Mouse (Mus musculus) limb, embryonic 10.5 days (tissue): ENCODE data around the gene Zbtb38. TPM values are rescaled to one million over a fixed set of nuclear protein-coding genes. Genes with fewer than 3 reads are reported as not detected.
"Not testable (repeated sequence)": the region's sequence is repeated elsewhere in the genome, so short reads cannot be mapped to it uniquely, and the experiment has no call there.

Experiments
- DNase-seq: peaks from one replicate; pipeline ENCODE4 v3.0.0-alpha.2; 2017; ENCODE audit warnings: low spot score
- H3K27ac ChIP-seq: fragments of 300-500 bp; sonication (generic); 2 replicates; pipeline ENCODE4 v1.5.1; 2016; ENCODE audit warnings: mild to moderate bottlenecking
- H3K27me3 ChIP-seq: fragments of 300-500 bp; sonication (generic); 2 replicates; pipeline ENCODE4 v1.6.1; 2016; ENCODE audit warnings: low read depth, mild to moderate bottlenecking; ENCODE audit not compliant: poor library complexity, severe bottlenecking
- H3K36me3 ChIP-seq: fragments of 300-500 bp; sonication (generic); 2 replicates; pipeline ENCODE4 v1.6.1; 2016; ENCODE audit warnings: mild to moderate bottlenecking, moderate library complexity
- H3K4me1 ChIP-seq: fragments of 300-500 bp; sonication (generic); 2 replicates; pipeline ENCODE4 v1.6.1; 2016
- H3K4me3 ChIP-seq: fragments of 300-500 bp; sonication (generic); 2 replicates; pipeline ENCODE4 v1.5.1; 2016; ENCODE audit warnings: mild to moderate bottlenecking, moderate library complexity
- H3K9me3 ChIP-seq: fragments of 300-500 bp; sonication (generic); replicated peaks from 2 replicates; pipeline ENCODE4 v1.6.1; 2016; ENCODE audit warnings: mild to moderate bottlenecking
- WGBS: fragments of 180-500 bp; shearing (Covaris S2); methylation state at CpG from one replicate; pipeline ENCODE4 v1.1.7; 2016; 5-methylcytosine and 5-hydroxymethylcytosine counted together
- polyA plus RNA-seq: library from polyadenylated mRNA; unstranded; fragments of >200 nt; fragmentation: Nextera tagmentation; extraction: Ambion mirVana; gene quantifications from 2 replicates; pipeline ENCODE4 v1.2.1, GENCODE M21; 2016

Gene Zbtb38
- polyA plus RNA-seq, 1 experiment from 2014 or later = 8.1 TPM

- no peaks in the 10 kb centered on the region for H3K9me3 ChIP-seq
- no peak for DNase-seq
- H3K36me3 ChIP-seq = peaks cover 31% of the 10 kb centered on the region
- peaks cover 41% of the 10 kb centered on the region for H3K4me1 ChIP-seq
- H3K27ac ChIP-seq = no peak overlapping the region
- 90% methylated on average over 4 of the region's 4 CpGs for WGBS
- no peak overlapping the region for H3K4me3 ChIP-seq
- H3K27me3 ChIP-seq = no peaks in the 10 kb centered on the region
These were observed 63.6 kb downstream of the Zbtb38 start for GRCm38 (mm10) chr9:96689076-96689475.

GRCm38 (mm10) chr9:96688194-96688875 is 64.3 kb downstream of the Zbtb38 start:
- Histone ChIP-seq H3K27ac (no peak overlapping the region), H3K36me3 (peaks cover 31% of the 10 kb centered on the region), H3K4me3 (no peak overlapping the region), H3K4me1 (peaks cover 41% of the 10 kb centered on the region), H3K27me3 (no peaks in the 10 kb centered on the region), H3K9me3 (no peaks in the 10 kb centered on the region)
- 80% methylated on average over 21 of the region's 21 CpGs for WGBS
- no peak for DNase-seq

DNA sequence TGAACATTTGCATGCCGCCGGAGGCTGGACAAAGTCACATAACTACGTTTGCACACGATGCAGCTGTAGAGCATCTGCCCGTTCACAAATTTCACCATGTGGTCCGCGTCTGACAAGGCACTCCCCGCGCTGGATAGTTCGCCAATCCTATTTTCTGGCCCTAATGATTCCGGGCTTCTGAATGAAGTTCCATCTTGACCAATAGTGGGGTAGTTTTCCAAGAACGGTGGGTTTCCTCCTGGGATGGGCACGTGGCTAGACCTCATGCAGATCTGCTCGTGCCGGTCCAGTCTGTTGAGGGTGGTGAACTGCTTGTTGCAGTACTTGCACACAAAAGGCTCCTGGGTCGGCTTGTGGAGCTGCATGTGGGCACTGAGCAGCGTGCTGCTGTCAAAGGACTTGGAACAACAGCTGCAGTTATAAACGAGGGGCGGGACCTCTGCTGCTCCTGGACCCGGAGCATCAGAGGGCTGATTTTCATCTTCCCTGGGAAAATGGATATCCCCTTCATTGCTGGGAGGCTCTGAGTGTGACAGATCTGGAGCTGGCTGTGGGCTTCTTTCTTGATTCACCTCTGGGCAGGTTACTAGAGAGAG is 64.9 kb downstream of the Zbtb38 start:
- H3K27ac ChIP-seq = no peak overlapping the region
- 85% methylated on average over 20 of the region's 20 CpGs for WGBS

DNA sequence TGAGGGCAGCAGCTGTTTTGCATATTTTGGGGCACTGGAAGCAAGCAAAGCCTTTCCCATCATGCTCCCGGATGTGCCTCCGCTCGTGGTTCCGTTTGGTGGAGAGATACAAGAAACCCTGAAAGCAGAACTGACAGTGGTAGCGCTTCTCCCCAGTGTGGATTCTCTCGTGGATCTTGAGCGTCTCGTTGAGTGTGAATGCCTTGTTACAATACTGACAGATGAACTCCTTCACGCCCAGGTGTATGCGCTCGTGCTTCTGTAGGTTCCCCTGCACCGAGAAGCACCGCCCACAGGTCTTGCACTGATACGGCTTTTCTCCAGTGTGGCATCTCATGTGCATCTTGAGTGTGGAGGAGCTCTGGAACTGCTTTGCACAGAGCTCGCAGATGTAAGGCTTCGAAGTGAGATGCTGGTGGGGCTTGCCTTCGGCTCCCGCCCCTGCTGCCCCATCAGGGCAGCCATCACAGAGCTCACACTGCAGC is 67.0 kb downstream of the Zbtb38 start:
- H3K27ac ChIP-seq = no peak overlapping the region
- H3K4me3 ChIP-seq = no peak overlapping the region
- H3K27me3 ChIP-seq = no peaks in the 10 kb centered on the region
- no peaks in the 10 kb centered on the region for H3K9me3 ChIP-seq
- H3K36me3 ChIP-seq = peaks cover 31% of the 10 kb centered on the region
- no peak for DNase-seq
- peaks cover 40% of the 10 kb centered on the region for H3K4me1 ChIP-seq
- 92% methylated on average over 18 of the region's 18 CpGs for WGBS

More for the DNA sequence above, 64.9 kb downstream of the Zbtb38 start:
- Histone ChIP-seq H3K27me3 (no peaks in the 10 kb centered on the region), H3K36me3 (peaks cover 31% of the 10 kb centered on the region), H3K9me3 (no peaks in the 10 kb centered on the region), H3K4me3 (no peak overlapping the region), H3K4me1 (peaks cover 41% of the 10 kb centered on the region)
- no peak for DNase-seq

DNA sequence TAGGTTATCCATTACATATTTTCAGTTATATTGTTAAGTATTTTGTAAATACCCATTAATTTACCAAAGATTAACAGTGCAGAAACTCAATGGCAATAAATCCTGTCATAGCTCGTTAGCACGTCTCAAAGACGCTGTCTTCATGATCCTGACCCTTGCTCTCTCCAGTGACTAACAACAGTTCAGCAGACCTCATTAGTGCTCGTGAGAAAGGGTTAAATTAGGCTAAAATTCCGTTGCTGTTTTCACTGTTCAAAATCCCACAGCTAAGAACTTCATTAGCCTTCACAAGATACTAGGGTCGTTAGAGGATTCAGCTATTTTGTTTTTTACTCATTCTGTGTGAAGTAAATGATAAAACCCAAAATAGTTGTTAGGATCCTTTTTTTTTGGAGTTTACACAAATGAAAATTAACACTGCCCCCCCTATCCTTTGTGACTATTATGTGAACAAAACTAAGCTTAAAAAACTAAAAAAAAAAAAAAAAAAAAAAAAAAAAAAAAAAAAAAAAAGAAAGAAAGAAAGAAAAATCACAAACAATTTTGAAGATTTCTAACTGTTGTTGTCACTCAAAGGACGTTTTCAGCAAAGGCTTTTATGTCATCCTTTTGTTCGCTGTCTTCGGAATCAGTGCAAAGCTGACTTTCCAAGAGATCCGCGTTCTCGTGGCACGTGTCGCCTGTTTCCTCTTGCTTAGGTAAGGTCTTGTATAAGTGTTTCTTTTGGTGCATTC is 67.6 kb downstream of the Zbtb38 start:
- Histone ChIP-seq H3K9me3 (no peaks in the 10 kb centered on the region), H3K36me3 (peaks cover 31% of the 10 kb centered on the region), H3K4me1 (peaks cover 33% of the 10 kb centered on the region), H3K27ac (no peak overlapping the region), H3K27me3 (no peaks in the 10 kb centered on the region), H3K4me3 (no peak overlapping the region)
- 68% methylated on average over 14 of the region's 14 CpGs for WGBS
- no peak for DNase-seq

GRCm38 (mm10) chr9:96684165-96684792 is 68.4 kb downstream of the Zbtb38 start:
- Histone ChIP-seq H3K4me3 (no peak overlapping the region), H3K4me1 (peaks cover 28% of the 10 kb centered on the region), H3K9me3 (no peaks in the 10 kb centered on the region), H3K27me3 (no peaks in the 10 kb centered on the region), H3K27ac (no peak overlapping the region), H3K36me3 (peaks cover 31% of the 10 kb centered on the region)
- WGBS = 72% methylated on average over 4 of the region's 4 CpGs
- no peak for DNase-seq

- DNase-seq = no peak
- H3K27me3 ChIP-seq = no peaks in the 10 kb centered on the region
- no peaks in the 10 kb centered on the region for H3K36me3 ChIP-seq
- H3K27ac ChIP-seq = no peak overlapping the region
- 82% methylated on average over 5 of the region's 5 CpGs for WGBS
- H3K4me1 ChIP-seq = peaks cover 3% of the 10 kb centered on the region; the same call in 1 of the 2 replicates
- H3K9me3 ChIP-seq = no peaks in the 10 kb centered on the region
- no peak overlapping the region for H3K4me3 ChIP-seq
These were observed 74.0 kb downstream of the Zbtb38 start for GRCm38 (mm10) chr9:96678611-96679010.

DNA sequence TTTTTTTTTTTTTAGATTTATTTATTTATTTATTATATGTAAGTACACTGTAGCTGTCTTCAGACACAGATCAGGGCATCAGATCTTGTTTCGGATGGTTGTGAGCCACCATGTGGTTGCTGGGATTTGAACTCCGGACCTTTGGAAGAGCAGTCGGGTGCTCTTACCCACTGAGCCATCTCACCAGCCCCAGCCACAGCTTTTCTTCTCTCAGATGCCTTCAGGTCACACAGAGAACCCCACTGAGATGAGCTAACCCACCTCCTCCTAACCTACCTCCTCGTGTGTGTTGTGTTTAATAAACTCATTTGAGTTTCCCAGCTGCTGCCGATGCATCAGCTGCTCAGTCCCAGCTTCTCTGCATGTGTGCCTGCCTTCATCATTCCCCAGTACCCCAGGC is 74.9 kb downstream of the Zbtb38 start:
- H3K9me3 ChIP-seq, H3K4me1 ChIP-seq, H3K27ac ChIP-seq, DNase-seq, H3K27me3 ChIP-seq, H3K36me3 ChIP-seq, H3K4me3 ChIP-seq: not testable (repeated sequence)
- 88% methylated on average over 5 of the region's 5 CpGs for WGBS

DNA sequence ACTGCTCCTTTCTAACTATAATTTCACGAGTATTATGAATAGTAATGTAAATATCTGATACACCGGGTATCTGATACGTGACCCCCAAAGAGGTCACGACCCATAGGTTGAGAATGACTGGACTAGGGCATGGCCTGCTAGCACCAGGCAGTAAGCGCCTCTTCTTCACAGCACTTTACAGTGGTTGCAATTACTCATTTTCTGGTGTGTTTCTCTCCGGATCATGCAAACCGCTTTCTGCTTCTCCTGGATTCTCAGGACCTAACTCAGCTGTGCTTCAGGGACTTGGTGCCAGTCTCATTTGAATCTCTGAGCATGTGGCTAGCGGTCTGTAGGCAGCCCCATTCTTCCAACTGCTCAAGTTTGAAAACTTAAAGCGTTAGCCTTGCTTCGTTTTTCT is 76.0 kb downstream of the Zbtb38 start:
- Histone ChIP-seq H3K4me1 (peaks cover 3% of the 10 kb centered on the region; the same call in 1 of the 2 replicates), H3K4me3 (no peak overlapping the region), H3K36me3 (no peaks in the 10 kb centered on the region), H3K9me3 (no peaks in the 10 kb centered on the region), H3K27ac (no peak overlapping the region), H3K27me3 (no peaks in the 10 kb centered on the region)
- WGBS = 93% methylated on average over 10 of the region's 10 CpGs
- no peak for DNase-seq

DNA sequence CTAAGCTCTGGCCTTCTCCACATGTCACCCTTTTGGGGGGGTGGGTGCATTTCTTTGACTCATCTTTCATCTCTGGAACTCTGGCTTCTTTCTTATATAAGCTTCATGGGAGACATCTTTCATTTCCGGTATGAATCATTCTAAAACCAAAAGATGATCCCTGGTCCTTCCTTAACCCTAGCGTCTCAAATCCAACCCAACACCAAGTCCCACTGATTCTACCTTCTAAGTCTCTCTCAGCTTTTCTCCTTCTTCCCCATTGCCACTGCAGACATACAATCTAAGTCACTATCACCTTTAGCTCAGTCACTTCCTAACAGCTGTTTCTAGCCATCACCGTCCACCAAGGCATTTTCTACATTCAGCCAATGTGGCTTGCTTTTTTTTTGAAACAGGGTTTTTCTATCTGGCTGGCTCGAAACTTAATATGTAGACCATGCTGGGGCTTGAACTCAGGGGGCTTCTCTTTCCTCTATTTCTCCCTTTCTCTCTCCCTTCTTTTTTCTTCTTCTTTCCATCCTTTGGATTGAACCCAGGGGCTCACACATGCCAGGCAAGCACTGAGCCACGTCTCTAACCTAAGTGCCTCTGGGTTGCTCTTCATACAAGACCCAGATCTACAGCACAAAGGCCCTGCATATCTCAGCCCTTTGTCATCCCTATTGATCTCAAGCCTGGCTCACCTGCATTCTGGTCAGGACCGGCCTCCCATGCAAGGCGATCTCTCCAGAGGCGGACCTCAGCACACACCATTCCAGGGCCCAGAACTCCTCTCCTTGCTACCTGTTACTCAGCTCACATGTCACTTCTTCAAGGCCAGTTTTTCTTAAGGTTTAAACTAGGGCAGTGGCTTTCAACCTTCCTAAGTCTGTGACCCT is 76.6 kb downstream of the Zbtb38 start:
- 89% methylated on average over 8 of the region's 8 CpGs for WGBS
- peaks cover 3% of the 10 kb centered on the region; the same call in 1 of the 2 replicates for H3K4me1 ChIP-seq
- H3K27ac ChIP-seq = no peak overlapping the region
- no peaks in the 10 kb centered on the region for H3K27me3 ChIP-seq
- no peak overlapping the region for H3K4me3 ChIP-seq
- no peaks in the 10 kb centered on the region for H3K36me3 ChIP-seq
- H3K9me3 ChIP-seq = no peaks in the 10 kb centered on the region
- DNase-seq = no peak

DNA sequence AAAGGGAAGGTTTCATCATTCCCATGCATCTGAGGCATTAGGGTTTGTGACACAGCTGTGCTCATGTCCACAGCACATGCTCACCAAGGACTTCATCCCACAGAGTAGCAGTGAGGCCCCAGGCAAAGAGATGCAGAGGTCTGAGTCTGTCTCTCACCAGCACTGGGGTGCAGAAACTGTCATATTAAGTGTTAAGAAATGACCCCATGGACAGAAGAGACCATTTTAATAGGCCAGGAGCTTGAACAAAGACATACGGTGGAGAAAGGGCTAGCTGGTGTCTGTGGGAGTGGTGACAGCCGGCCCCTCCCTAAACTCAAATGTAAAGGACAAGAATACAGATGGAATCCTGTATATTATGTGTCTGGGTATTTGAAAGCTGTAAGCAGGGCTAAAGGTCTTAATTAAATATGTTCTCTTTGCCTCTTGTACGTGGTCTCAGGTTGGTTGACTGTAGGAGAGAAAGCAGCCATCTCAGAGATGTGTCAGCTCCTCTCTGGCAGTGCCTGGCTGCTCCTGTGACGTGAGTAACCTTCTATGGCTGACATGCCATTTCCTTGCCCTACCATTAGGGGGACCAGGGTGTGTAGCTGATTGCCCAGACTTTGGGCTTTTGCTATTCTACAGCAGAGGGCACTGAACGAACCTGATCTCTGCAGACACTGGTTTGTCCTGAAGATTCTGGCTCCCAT is 77.4 kb downstream of the Zbtb38 start:
- Histone ChIP-seq H3K27ac (no peak overlapping the region), H3K27me3 (no peaks in the 10 kb centered on the region), H3K4me1 (peaks cover 3% of the 10 kb centered on the region; the same call in 1 of the 2 replicates), H3K4me3 (no peak overlapping the region), H3K9me3 (no peaks in the 10 kb centered on the region), H3K36me3 (no peaks in the 10 kb centered on the region)
- WGBS = 42% methylated on average over 5 of the region's 5 CpGs
- DNase-seq = no peak
